Mouse (Mus musculus) brain, embryonic 14.5 days (tissue): ENCODE data around the gene Qser1. TPM values are rescaled to one million over a fixed set of nuclear protein-coding genes. Genes with fewer than 3 reads are reported as not detected.
"Not testable (repeated sequence)": the region's sequence is repeated elsewhere in the genome, so short reads cannot be mapped to it uniquely, and the experiment has no call there.

Experiments used
- DNase-seq: peaks from one replicate; pipeline ENCODE4 v3.0.0-alpha.2; 2011; ENCODE audit warnings: low read depth
- CTCF ChIP-seq: fragments of 200-500 bp; IDR thresholded peaks from 2 replicates; pipeline ENCODE4 v1.5.1; 2012; ENCODE audit warnings: inconsistent platforms, mild to moderate bottlenecking, moderate library complexity, borderline replicate concordance; ENCODE audit not compliant: insufficient read depth, insufficient read length; ENCODE audit errors: extremely low read depth
- POLR2A ChIP-seq: fragments of 200-500 bp; IDR thresholded peaks from 2 replicates; pipeline ENCODE4 v1.6.1; 2012; ENCODE audit warnings: mild to moderate bottlenecking, inconsistent platforms, borderline replicate concordance; ENCODE audit not compliant: poor library complexity, insufficient read depth, insufficient read length, severe bottlenecking; ENCODE audit errors: extremely low read depth
- polyA plus RNA-seq: library from polyadenylated mRNA; depleted of rRNA; stranded (reverse); fragments of >200 nt; gene quantifications from 2 replicates; pipeline ENCODE4 v1.2.3, GENCODE M21; 2012; rRNA removed

The Qser1 gene
- polyA plus RNA-seq = 20.4 and 21.9 TPM in 2 replicates

GRCm38 (mm10) chr2:104816371-104816827 is at the start of gene Qser1:
Gene Qser1 (minus strand): TSS chr2:104816760.
- no peak for DNase-seq
- no peak for TF ChIP-seq POLR2A
- no peak for TF ChIP-seq CTCF

- no peak for DNase-seq
- TF ChIP-seq CTCF = no peak
- no peak for TF ChIP-seq POLR2A
Observed at GRCm38 (mm10) chr2:104864176-104864860, 47.8 kb upstream of the Qser1 start.

- no peak for TF ChIP-seq POLR2A
- no peak for TF ChIP-seq CTCF
- peak; percentile 5 for DNase-seq
Observed at GRCm38 (mm10) chr2:104860426-104860825, 43.9 kb upstream of the Qser1 start.

- TF ChIP-seq POLR2A = no peak
- no peak for TF ChIP-seq CTCF
Observed at GRCm38 (mm10) chr2:104859060-104859459, 42.5 kb upstream of the Qser1 start.

GRCm38 (mm10) chr2:104858083-104858482 is 41.5 kb upstream of the Qser1 start:
- not testable (repeated sequence) for DNase-seq

More at GRCm38 (mm10) chr2:104859060-104859459, 42.5 kb upstream of the Qser1 start:
- no peak for DNase-seq

GRCm38 (mm10) chr2:104856218-104856617 is 39.7 kb upstream of the Qser1 start:
- no peak for TF ChIP-seq CTCF
- TF ChIP-seq POLR2A = no peak
- DNase-seq = no peak

GRCm38 (mm10) chr2:104855732-104856131 is 39.2 kb upstream of the Qser1 start:
- TF ChIP-seq CTCF = no peak
- TF ChIP-seq POLR2A = no peak
- DNase-seq = no peak

- TF ChIP-seq POLR2A (no peak), CTCF (no peak)
- no peak for DNase-seq
Observed at GRCm38 (mm10) chr2:104854836-104855235, 38.3 kb upstream of the Qser1 start.

GRCm38 (mm10) chr2:104852546-104852945 is 36.0 kb upstream of the Qser1 start:
- TF ChIP-seq POLR2A (no peak), CTCF (no peak)
- DNase-seq = no peak

- peak; percentile 17 for DNase-seq
- TF ChIP-seq CTCF = no peak
- TF ChIP-seq POLR2A = no peak
Observed at GRCm38 (mm10) chr2:104851686-104852085, 35.1 kb upstream of the Qser1 start.

- DNase-seq = no peak
- TF ChIP-seq POLR2A = no peak
- no peak for TF ChIP-seq CTCF
Observed at GRCm38 (mm10) chr2:104849991-104850359, 33.4 kb upstream of the Qser1 start.

GRCm38 (mm10) chr2:104849276-104849990 is 32.9 kb upstream of the Qser1 start, which contains the start of gene Prrg4:
Gene Prrg4 (minus strand): TSS chr2:104849876.
- TF ChIP-seq POLR2A = no peak
- TF ChIP-seq CTCF = no peak
- DNase-seq = peak; percentile 65

GRCm38 (mm10) chr2:104848235-104849161 is 31.9 kb upstream of the Qser1 start:
- TF ChIP-seq CTCF (no peak), POLR2A (no peak)
- DNase-seq = peak; percentile 12
